Mouse (Mus musculus) lung, postnatal 0 days (tissue): ENCODE results near the gene Tmem163. TPM values are rescaled to one million over a fixed set of nuclear protein-coding genes. Genes with fewer than 3 reads are reported as not detected.
A peak's percentile ranks its signal among the peaks of the same experiment; 100 is the strongest.

Experiments used
- ATAC-seq: fragments of 200-750 bp; cut with Nextera tagmentation; 2 replicates; pipeline ENCODE4 v1.8.0; 2017; ENCODE audit warnings: moderate library complexity
- DNase-seq: peaks from one replicate; pipeline ENCODE4 v3.0.0-alpha.2; 2016; ENCODE audit warnings: low spot score
- H3K27ac ChIP-seq: fragments of 300-500 bp; sonication (generic); 2 replicates; pipeline ENCODE4 v1.5.1; 2014; ENCODE audit warnings: antibody characterized with exemption, mild to moderate bottlenecking, low read length, mixed read lengths
- H3K27me3 ChIP-seq: fragments of 300-500 bp; sonication (generic); replicated peaks from 2 replicates; pipeline ENCODE4 v1.6.1; 2014; ENCODE audit warnings: low read length, mixed read lengths; ENCODE audit not compliant: insufficient read depth
- H3K36me3 ChIP-seq: fragments of 300-500 bp; sonication (generic); 2 replicates; pipeline ENCODE4 v1.6.1; 2014; ENCODE audit warnings: low read length, mixed read lengths; ENCODE audit not compliant: insufficient read depth
- H3K4me1 ChIP-seq: fragments of 300-500 bp; sonication (generic); 2 replicates; pipeline ENCODE4 v1.6.1; 2014; ENCODE audit warnings: antibody characterized with exemption, low read depth, low read length, mixed read lengths; ENCODE audit not compliant: insufficient read depth
- H3K4me2 ChIP-seq: fragments of 300-500 bp; sonication (generic); replicated peaks from 2 replicates; pipeline ENCODE4 v1.6.1; 2014; ENCODE audit warnings: low read depth, mild to moderate bottlenecking, low read length, moderate library complexity, mixed read lengths
- H3K4me3 ChIP-seq: fragments of 300-500 bp; sonication (generic); 2 replicates; pipeline ENCODE4 v1.5.1; 2014; ENCODE audit warnings: low read depth, low read length
- H3K9ac ChIP-seq: fragments of 300-500 bp; sonication (generic); replicated peaks from 2 replicates; pipeline ENCODE4 v1.6.1; 2014; ENCODE audit warnings: low read depth, mild to moderate bottlenecking
- H3K9me3 ChIP-seq: fragments of 300-500 bp; sonication (generic); 2 replicates; pipeline ENCODE4 v1.6.1; 2016; ENCODE audit warnings: low read length, mixed read lengths
- CTCF ChIP-seq: IDR thresholded peaks from 2 replicates; pipeline ENCODE4 v1.5.1; 2016; ENCODE audit warnings: antibody characterized with exemption, mild to moderate bottlenecking
- EP300 ChIP-seq: IDR thresholded peaks from 2 replicates; pipeline ENCODE4 v1.6.1; 2016; ENCODE audit warnings: antibody characterized with exemption, mild to moderate bottlenecking, control low read depth
- WGBS: fragments of 180-500 bp; shearing (Covaris S2); extraction: QIAGEN DNeasy Blood & Tissue Kit; methylation state at CpG from one replicate; pipeline ENCODE4 v1.1.7; 2014; 5-methylcytosine and 5-hydroxymethylcytosine counted together
- polyA plus RNA-seq: library from polyadenylated mRNA; unstranded; fragments of >200 nt; fragmentation: Nextera tagmentation; extraction: Ambion mirVana; gene quantifications from 2 replicates; pipeline ENCODE4 v1.2.1, GENCODE M21; 2015

Gene Tmem163
- polyA plus RNA-seq, 1 experiment from 2014 or later, result 20.0 TPM

DNA sequence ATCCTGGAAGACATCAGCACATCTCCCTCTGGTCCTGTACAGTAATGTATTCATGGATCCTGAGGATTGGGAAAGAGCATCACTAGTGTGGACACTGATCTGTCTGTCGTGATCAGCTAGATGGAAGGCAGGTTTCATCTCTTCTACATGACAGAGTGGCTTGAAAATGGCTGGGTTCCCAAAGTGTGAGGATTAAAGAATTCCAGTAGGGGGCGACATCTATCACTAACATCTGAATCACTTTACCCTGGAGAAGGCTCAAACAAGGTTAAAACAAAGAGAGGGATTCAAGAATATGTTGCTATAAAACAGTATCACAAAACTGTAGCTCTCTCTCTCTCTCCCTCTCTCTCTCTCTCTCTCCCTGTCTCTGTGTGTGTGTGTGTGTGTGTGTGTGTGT, 17.2 kb upstream of the Tmem163 start:
- H3K9me3 ChIP-seq, result no peaks in the 10 kb centered on the region
- ATAC-seq, result no peak
- no peaks in the 10 kb centered on the region for H3K27me3 ChIP-seq
- no peak overlapping the region for H3K9ac ChIP-seq
- no peaks in the 10 kb centered on the region for H3K36me3 ChIP-seq
- H3K27ac ChIP-seq, result no peak overlapping the region
- no peak overlapping the region for H3K4me3 ChIP-seq
- H3K4me1 ChIP-seq, result no peaks in the 10 kb centered on the region
- H3K4me2 ChIP-seq, result no peak overlapping the region
- WGBS, result 13% methylated on average over 2 of the region's 2 CpGs
- DNase-seq, result peak; percentile 61
- TF ChIP-seq EP300 (no peak), CTCF (peak; percentile 58)

DNA sequence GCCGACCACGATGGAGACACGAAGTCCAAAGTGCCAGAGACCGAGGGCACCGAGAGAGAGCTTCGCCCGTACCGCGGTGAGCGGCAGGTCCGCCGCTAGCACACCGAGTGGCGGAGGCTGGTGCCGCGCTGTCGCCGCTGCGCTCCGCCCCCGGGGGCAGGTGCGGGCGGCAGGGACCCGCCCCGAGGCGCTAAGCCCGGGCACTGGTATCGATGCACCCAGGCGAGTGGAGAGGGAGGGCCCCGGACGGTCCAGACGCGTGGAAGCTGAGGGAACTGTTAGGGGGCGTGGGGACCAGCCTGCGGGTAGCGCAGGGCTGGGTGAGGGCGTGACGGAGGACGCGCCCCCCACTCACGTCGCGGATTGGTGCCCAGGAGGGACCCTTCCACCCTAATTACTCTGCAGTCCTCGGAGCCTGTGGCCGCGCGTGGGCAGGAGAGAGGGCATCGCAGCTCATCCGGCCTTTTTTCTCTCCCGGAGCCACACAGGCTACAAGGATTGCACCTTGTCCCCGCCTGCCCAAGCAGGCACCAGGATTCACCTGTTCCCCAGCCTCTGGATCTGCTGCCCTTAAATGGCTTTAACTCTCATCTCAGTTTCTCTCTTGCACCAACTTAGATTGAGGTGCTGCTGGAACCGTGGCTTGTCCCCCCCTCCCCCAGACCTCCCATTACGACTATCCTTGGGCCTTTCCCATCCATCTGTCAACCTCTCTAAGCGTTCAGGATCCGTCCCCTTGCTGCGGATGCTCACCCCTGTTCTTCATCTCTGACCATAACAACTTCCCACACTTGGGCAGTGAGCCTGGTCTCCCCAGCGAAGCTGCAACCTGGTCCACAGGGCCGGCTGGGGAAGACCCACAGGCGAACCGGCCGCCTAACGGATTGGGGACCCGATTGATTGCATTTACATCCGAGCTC, 1.4 kb downstream of the Tmem163 start:
- Histone ChIP-seq H3K4me3 (peak overlapping the region; percentile 54), H3K9ac (0 out of 2 replicates have a peak overlapping the region, but pooled peaks have one; percentile 8), H3K4me2 (peak overlapping the region; percentile 97), H3K27ac (no peak overlapping the region), H3K4me1 (no peaks in the 10 kb centered on the region), H3K9me3 (no peaks in the 10 kb centered on the region), H3K27me3 (peaks cover 33% of the 10 kb centered on the region), H3K36me3 (no peaks in the 10 kb centered on the region)
- ATAC-seq (peak; percentile 83), DNase-seq (peak; percentile 48)
- no peak for TF ChIP-seq CTCF
- TF ChIP-seq EP300, result no peak
- WGBS, result 4% methylated on average over 42 of the region's 64 CpGs

DNA sequence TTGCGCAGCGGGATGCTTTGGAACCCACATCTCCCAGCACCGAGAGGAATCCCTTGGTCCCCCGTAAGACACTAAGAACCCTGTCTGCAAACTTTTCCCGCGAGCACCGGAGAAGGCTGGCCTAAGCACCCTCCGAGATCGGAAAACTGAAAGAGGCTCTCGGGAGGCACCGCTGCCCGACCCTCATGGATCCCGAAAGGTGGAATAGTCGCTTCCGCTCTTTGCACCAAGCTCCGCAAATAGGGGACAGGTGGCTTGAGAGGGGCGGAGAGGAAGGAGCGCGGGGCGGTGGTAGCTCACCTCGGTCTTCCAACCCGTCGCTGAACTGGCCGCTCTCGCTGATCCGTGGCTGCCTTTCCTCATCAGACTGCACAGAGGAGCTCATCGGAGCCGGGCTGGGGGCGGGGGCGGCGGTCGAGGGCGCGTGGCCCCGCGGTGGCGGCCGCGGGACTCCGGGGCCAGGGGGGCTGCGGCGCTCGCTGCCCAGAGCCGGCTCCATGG, 2.2 kb downstream of the Tmem163 start:
- Histone ChIP-seq H3K4me3 (peak overlapping the region; percentile 54), H3K36me3 (no peaks in the 10 kb centered on the region), H3K27me3 (peaks cover 33% of the 10 kb centered on the region), H3K27ac (no peak overlapping the region), H3K9ac (0 out of 2 replicates have a peak overlapping the region, but pooled peaks have one; percentile 8), H3K4me2 (peak overlapping the region; percentile 97), H3K4me1 (no peaks in the 10 kb centered on the region), H3K9me3 (no peaks in the 10 kb centered on the region)
- TF ChIP-seq CTCF, result no peak
- no peak for TF ChIP-seq EP300
- 1% methylated on average over 42 of the region's 44 CpGs for WGBS
- DNase-seq, result no peak
- ATAC-seq, result peak; percentile 42; the same call in 1 of the 2 replicates

DNA sequence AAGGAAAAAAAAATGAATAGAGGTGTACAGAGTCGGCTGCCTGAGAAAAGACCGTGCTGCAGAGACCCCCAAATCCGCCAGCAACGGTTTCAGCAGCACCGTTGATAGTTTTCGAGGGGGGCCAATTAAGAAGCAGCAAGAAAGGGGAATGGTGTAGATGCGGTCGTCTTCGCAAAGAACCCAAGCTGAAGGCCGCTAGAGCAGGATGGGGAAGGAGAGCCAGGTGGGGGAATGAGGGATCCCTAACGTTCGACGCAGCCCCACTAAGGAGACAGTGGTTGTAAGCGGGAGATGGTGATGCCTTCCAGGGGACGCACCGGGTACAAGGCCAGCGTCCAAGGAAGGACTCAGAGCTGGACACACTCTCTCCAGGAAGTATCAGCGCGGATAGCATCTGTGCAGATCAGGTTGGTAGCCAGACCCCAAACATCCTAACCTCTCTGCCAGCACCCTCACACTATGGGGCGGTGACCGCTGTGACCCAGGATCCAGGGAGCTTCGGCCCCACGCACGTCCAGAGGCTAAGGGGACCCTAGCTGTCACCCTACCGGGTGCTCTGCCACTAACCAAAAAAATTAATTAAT, 2.7 kb downstream of the Tmem163 start:
- TF ChIP-seq CTCF (no peak), EP300 (no peak)

DNA sequence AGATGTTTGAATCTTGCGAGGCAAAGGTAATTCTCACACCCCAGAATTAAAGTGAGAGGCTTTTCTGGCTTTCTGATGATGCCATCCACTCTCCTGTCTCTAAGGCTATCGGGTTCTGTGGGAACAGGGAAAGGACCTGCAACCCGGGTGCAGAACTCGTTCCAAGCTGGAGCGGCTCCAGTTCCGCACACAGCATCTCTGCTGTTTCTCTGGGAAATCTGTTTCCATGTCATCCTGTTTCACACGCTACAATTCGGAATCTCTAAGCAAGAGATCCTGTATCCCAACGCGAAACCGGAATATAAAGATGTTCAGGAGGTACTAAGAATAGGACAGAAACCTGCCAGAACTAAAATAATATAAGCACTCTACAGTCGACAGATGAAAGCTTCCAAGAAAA, 3.2 kb downstream of the Tmem163 start:
- Histone ChIP-seq H3K4me3 (no peak overlapping the region), H3K9me3 (no peaks in the 10 kb centered on the region), H3K9ac (no peak overlapping the region), H3K4me2 (peak overlapping the region; percentile 97; the same call in 1 of the 2 replicates), H3K27me3 (peaks cover 33% of the 10 kb centered on the region), H3K27ac (no peak overlapping the region), H3K4me1 (no peaks in the 10 kb centered on the region), H3K36me3 (no peaks in the 10 kb centered on the region)
- no peak for ATAC-seq
- 35% methylated on average over 12 of the region's 12 CpGs for WGBS
- no peak for DNase-seq
- TF ChIP-seq CTCF, result no peak
- no peak for TF ChIP-seq EP300

More for the DNA sequence above, 2.7 kb downstream of the Tmem163 start:
- peak overlapping the region; percentile 97 for H3K4me2 ChIP-seq
- H3K27ac ChIP-seq, result no peak overlapping the region
- peak overlapping the region; percentile 54 for H3K4me3 ChIP-seq
- DNase-seq, result no peak
- ATAC-seq, result no peak
- 9% methylated on average over 25 of the region's 25 CpGs for WGBS
- H3K9ac ChIP-seq, result no peak overlapping the region
- peaks cover 33% of the 10 kb centered on the region for H3K27me3 ChIP-seq
- no peaks in the 10 kb centered on the region for H3K4me1 ChIP-seq
- H3K9me3 ChIP-seq, result no peaks in the 10 kb centered on the region
- H3K36me3 ChIP-seq, result no peaks in the 10 kb centered on the region

DNA sequence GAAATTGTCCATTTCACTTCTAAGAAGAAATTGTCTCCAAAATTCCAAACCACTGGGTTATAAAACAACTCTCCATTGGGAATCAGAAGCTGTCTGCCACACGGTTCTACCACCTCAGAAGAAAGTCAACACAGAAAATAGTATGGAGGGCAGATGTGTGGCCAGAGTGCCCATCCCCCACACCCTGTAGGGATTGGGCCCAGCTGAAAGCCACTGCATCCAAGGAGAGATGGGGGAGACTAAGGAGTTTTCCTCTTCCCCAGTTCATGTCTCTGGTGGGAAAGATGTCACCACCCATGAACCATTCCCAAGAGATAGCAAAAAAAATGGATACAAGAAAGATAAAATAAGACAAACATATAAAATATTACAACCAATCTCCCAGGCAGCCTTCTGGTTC, 4.1 kb downstream of the Tmem163 start:
- Histone ChIP-seq H3K27ac (no peak overlapping the region), H3K9me3 (no peaks in the 10 kb centered on the region), H3K27me3 (peaks cover 33% of the 10 kb centered on the region), H3K36me3 (no peaks in the 10 kb centered on the region), H3K4me2 (no peak overlapping the region), H3K9ac (no peak overlapping the region), H3K4me3 (no peak overlapping the region), H3K4me1 (no peaks in the 10 kb centered on the region)
- TF ChIP-seq CTCF (no peak), EP300 (no peak)
- DNase-seq (no peak), ATAC-seq (no peak)
- 60% methylated on average over 1 of the region's 1 CpGs for WGBS
